Mouse (Mus musculus) forebrain, embryonic 13.5 days (tissue): ENCODE measurements around the gene Fam50b. TPM values are rescaled to one million over a fixed set of nuclear protein-coding genes. Genes with fewer than 3 reads are reported as not detected.

Experiments used
- ATAC-seq: fragments of 200-750 bp; cut with Nextera tagmentation; 2 replicates; pipeline ENCODE4 v1.8.0; 2017
- H3K27ac ChIP-seq: fragments of 300-500 bp; sonication (generic); 2 replicates; pipeline ENCODE4 v1.5.1; 2015; ENCODE audit warnings: inconsistent platforms, mild to moderate bottlenecking, moderate library complexity
- H3K27me3 ChIP-seq: fragments of 300-500 bp; sonication (generic); 2 replicates; pipeline ENCODE4 v1.6.1; 2015; ENCODE audit warnings: mild to moderate bottlenecking, inconsistent platforms
- H3K36me3 ChIP-seq: fragments of 300-500 bp; sonication (generic); 2 replicates; pipeline ENCODE4 v1.6.1; 2015; ENCODE audit warnings: mild to moderate bottlenecking, inconsistent platforms; ENCODE audit not compliant: poor library complexity, severe bottlenecking
- H3K4me1 ChIP-seq: fragments of 300-500 bp; sonication (generic); 2 replicates; pipeline ENCODE4 v1.6.1; 2015; ENCODE audit warnings: inconsistent platforms
- H3K4me2 ChIP-seq: fragments of 300-500 bp; sonication (generic); 2 replicates; pipeline ENCODE4 v1.6.1; 2015; ENCODE audit warnings: inconsistent platforms, mild to moderate bottlenecking, moderate library complexity
- H3K4me3 ChIP-seq: fragments of 300-500 bp; sonication (generic); 2 replicates; pipeline ENCODE4 v1.5.1; 2015; ENCODE audit warnings: mild to moderate bottlenecking, inconsistent platforms
- H3K9ac ChIP-seq: fragments of 300-500 bp; sonication (generic); 2 replicates; pipeline ENCODE4 v1.6.1; 2015; ENCODE audit warnings: mild to moderate bottlenecking, inconsistent platforms
- H3K9me3 ChIP-seq: fragments of 300-500 bp; sonication (generic); replicated peaks from 2 replicates; pipeline ENCODE4 v1.6.1; 2016; ENCODE audit warnings: inconsistent platforms
- WGBS: fragments of 180-500 bp; shearing (Covaris S2); methylation state at CpG from one replicate; pipeline ENCODE4 v1.1.7; 2015; 5-methylcytosine and 5-hydroxymethylcytosine counted together
- polyA plus RNA-seq: library from polyadenylated mRNA; unstranded; fragments of >200 nt; fragmentation: Nextera tagmentation; extraction: Ambion mirVana; gene quantifications from 2 replicates; pipeline ENCODE4 v1.2.1, GENCODE M21; 2015

Fam50b gene
- not detected in 2 replicates for polyA plus RNA-seq

DNA sequence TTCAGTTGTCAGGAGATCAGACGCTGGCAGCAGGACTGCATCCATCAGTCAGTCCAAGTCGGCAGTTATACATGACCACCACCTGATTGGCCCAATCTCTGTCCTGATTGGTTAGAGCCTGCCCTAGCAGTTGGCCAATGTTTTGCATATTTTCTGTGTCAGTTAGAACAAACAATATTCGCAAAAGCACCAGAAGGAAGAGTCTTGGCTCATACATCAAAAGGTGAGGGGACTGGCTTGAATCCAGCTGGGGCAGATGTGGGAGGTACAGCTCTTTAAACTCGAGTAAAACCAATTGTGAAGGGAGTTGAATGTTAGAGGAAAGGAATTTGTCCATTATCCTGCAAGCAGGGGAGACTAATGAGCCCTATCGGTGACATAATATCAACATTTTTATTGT, at the start of gene Fam50b:
TSS of gene Fam50b (plus strand) at position 165 of the 400 bp plus-strand sequence.
- H3K27ac ChIP-seq: no peak within 1 kb of the TSS
- 25% methylated on average over 5 of the region's 5 CpGs for WGBS
- no peaks in the 10 kb centered on the region; the same call in 1 of the 2 replicates for H3K9me3 ChIP-seq
- H3K36me3 ChIP-seq: no peaks in the 10 kb centered on the region
- peaks cover 16% of the 10 kb centered on the region for H3K4me1 ChIP-seq
- no peak within 1 kb of the TSS for H3K9ac ChIP-seq
- H3K27me3 ChIP-seq: no peaks in the 10 kb centered on the region
- H3K4me3 ChIP-seq: no peak within 1 kb of the TSS
- ATAC-seq: peak; percentile 68
- H3K4me2 ChIP-seq: no peak within 1 kb of the TSS

DNA sequence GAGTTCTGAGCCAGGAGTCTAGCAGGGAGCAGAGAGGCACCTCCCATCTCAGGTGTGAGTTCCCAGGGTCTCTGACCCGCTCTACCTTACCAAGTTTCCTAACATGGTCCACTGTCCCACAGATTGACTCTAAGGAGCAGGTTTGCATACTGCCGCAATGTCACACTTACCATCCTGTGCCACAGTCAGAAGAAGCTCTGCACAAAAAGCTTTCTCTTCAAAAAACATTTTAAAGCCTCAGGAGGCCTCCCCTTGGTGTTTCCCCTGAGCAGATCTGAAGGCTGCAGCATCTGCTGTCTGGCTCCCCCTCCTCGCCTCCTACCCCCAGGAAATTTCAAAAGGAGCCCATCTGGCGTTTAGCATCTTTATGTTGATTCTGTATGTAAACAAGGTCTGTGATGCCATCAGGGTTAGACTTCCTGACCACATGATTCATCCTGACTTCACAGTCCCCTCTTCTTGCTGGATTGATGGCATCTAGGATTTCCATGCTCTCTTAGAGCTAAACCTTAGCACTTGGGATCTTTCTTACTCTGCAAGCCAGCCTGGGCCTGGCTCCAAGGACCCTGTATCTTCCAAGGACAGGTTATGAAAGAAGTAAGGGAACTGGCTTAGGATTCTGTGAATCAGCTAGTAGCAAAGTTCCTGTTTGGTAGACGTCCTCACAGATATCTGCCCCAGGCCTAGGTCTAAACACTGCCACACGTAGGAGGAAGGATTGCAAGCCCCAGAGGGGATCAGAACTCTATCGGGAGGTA, 49.5 kb upstream of the Fam50b start:
- Histone ChIP-seq H3K4me3 (no peak overlapping the region), H3K4me2 (no peak overlapping the region), H3K4me1 (no peaks in the 10 kb centered on the region), H3K9me3 (no peaks in the 10 kb centered on the region), H3K36me3 (no peaks in the 10 kb centered on the region), H3K9ac (no peak overlapping the region), H3K27ac (no peak overlapping the region), H3K27me3 (no peaks in the 10 kb centered on the region)
- 77% methylated on average over 7 of the region's 7 CpGs for WGBS
- ATAC-seq: no peak

DNA sequence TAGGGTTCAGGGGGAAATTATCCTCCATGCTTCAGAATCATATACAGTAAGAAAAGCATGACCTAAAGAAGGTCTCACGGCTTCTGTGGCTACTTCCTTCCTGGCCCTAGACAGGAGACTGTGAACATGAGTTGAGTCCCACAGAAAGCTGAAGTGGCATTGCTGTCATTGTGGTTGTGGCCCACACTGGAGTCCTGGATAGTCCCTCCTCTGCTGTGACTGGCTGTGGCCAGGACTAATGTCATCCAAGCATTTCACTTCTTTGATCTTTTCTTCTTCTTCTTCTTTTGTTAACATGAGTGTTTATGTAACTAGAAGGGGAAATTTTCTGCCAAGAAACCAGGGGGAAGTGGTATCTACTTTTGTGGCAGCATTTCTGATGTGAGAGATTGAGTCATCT, 43.6 kb upstream of the Fam50b start:
- H3K4me3 ChIP-seq: no peak overlapping the region
- H3K27me3 ChIP-seq: no peaks in the 10 kb centered on the region
- 86% methylated on average over 1 of the region's 1 CpGs for WGBS
- H3K9ac ChIP-seq: no peak overlapping the region
- no peak overlapping the region for H3K27ac ChIP-seq
- no peaks in the 10 kb centered on the region for H3K36me3 ChIP-seq
- H3K9me3 ChIP-seq: no peaks in the 10 kb centered on the region
- H3K4me1 ChIP-seq: no peaks in the 10 kb centered on the region
- ATAC-seq: no peak
- no peak overlapping the region for H3K4me2 ChIP-seq

- H3K36me3 ChIP-seq: no peaks in the 10 kb centered on the region
Measured at GRCm38 (mm10) chr13:34693111-34693510, 41.5 kb upstream of the Fam50b start.

GRCm38 (mm10) chr13:34696734-34697332, 37.8 kb upstream of the Fam50b start:
- no peak overlapping the region for H3K9ac ChIP-seq
- H3K36me3 ChIP-seq: no peaks in the 10 kb centered on the region
- no peaks in the 10 kb centered on the region for H3K4me1 ChIP-seq
- no peaks in the 10 kb centered on the region for H3K27me3 ChIP-seq
- no peak overlapping the region for H3K4me3 ChIP-seq
- no peak overlapping the region for H3K4me2 ChIP-seq
- ATAC-seq: peak; percentile 36; the same call in 1 of the 2 replicates
- no peak overlapping the region for H3K27ac ChIP-seq
- no peaks in the 10 kb centered on the region for H3K9me3 ChIP-seq
- WGBS: 87% methylated on average over 7 of the region's 7 CpGs

More at GRCm38 (mm10) chr13:34693111-34693510, 41.5 kb upstream of the Fam50b start:
- Histone ChIP-seq H3K4me2 (no peak overlapping the region), H3K4me1 (no peaks in the 10 kb centered on the region), H3K4me3 (no peak overlapping the region), H3K27me3 (no peaks in the 10 kb centered on the region), H3K9me3 (no peaks in the 10 kb centered on the region), H3K9ac (no peak overlapping the region), H3K27ac (no peak overlapping the region)
- no peak for ATAC-seq
- WGBS: 77% methylated on average over 6 of the region's 6 CpGs

- ATAC-seq: no peak
Measured at GRCm38 (mm10) chr13:34700091-34700490, 34.6 kb upstream of the Fam50b start.

GRCm38 (mm10) chr13:34700630-34701029, 34.0 kb upstream of the Fam50b start:
- no peak overlapping the region for H3K4me3 ChIP-seq
- WGBS: 89% methylated on average over 1 of the region's 1 CpGs
- H3K36me3 ChIP-seq: no peaks in the 10 kb centered on the region
- no peak overlapping the region for H3K9ac ChIP-seq
- no peaks in the 10 kb centered on the region for H3K9me3 ChIP-seq
- no peak overlapping the region for H3K27ac ChIP-seq
- H3K4me2 ChIP-seq: no peak overlapping the region
- H3K27me3 ChIP-seq: no peaks in the 10 kb centered on the region
- ATAC-seq: no peak
- H3K4me1 ChIP-seq: no peaks in the 10 kb centered on the region

More at GRCm38 (mm10) chr13:34700091-34700490, 34.6 kb upstream of the Fam50b start:
- no peak overlapping the region for H3K9ac ChIP-seq
- 77% methylated on average over 2 of the region's 2 CpGs for WGBS
- H3K4me1 ChIP-seq: no peaks in the 10 kb centered on the region
- no peak overlapping the region for H3K4me2 ChIP-seq
- H3K27me3 ChIP-seq: no peaks in the 10 kb centered on the region
- no peaks in the 10 kb centered on the region for H3K36me3 ChIP-seq
- H3K4me3 ChIP-seq: no peak overlapping the region
- no peak overlapping the region for H3K27ac ChIP-seq
- H3K9me3 ChIP-seq: no peaks in the 10 kb centered on the region

GRCm38 (mm10) chr13:34703301-34703700, 31.3 kb upstream of the Fam50b start:
- ATAC-seq: no peak
- Histone ChIP-seq H3K4me3 (no peak overlapping the region), H3K9ac (no peak overlapping the region), H3K9me3 (no peaks in the 10 kb centered on the region), H3K27ac (no peak overlapping the region), H3K27me3 (no peaks in the 10 kb centered on the region), H3K4me2 (no peak overlapping the region), H3K4me1 (no peaks in the 10 kb centered on the region), H3K36me3 (no peaks in the 10 kb centered on the region)
- 86% methylated on average over 2 of the region's 2 CpGs for WGBS

DNA sequence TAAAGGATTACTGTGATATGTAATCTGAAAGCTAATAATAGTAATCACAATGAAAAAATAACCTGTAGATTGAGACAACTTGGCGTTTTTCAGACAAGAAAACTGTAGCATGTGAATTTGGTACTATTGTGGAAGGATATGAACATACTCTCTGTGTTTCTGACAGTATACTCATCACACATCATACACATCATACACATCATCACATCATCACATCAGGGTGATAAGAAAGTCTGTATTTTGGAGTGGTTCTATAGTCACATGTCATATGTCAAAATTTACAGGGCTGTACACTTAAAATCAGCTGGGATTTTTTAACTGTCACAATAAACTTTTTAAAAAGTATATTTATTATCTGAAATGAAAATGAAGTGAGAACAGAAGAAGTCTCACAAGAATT, 30.9 kb upstream of the Fam50b start:
- no peaks in the 10 kb centered on the region for H3K36me3 ChIP-seq
- no peaks in the 10 kb centered on the region for H3K9me3 ChIP-seq
- H3K27ac ChIP-seq: no peak overlapping the region
- no peak for ATAC-seq
- H3K4me2 ChIP-seq: no peak overlapping the region
- 86% methylated on average over 1 of the region's 1 CpGs for WGBS
- H3K9ac ChIP-seq: no peak overlapping the region
- H3K4me3 ChIP-seq: no peak overlapping the region
- no peaks in the 10 kb centered on the region for H3K27me3 ChIP-seq
- H3K4me1 ChIP-seq: no peaks in the 10 kb centered on the region

- WGBS: 35% methylated on average over 3 of the region's 3 CpGs
- no peaks in the 10 kb centered on the region for H3K9me3 ChIP-seq
Measured at GRCm38 (mm10) chr13:34704835-34705234, 29.8 kb upstream of the Fam50b start.

GRCm38 (mm10) chr13:34708955-34709354, 25.7 kb upstream of the Fam50b start:
- no peaks in the 10 kb centered on the region for H3K36me3 ChIP-seq
- H3K27me3 ChIP-seq: no peaks in the 10 kb centered on the region
- H3K4me2 ChIP-seq: no peak overlapping the region
- no peak overlapping the region for H3K9ac ChIP-seq
- WGBS: 56% methylated on average over 3 of the region's 3 CpGs
- H3K9me3 ChIP-seq: no peaks in the 10 kb centered on the region
- H3K4me3 ChIP-seq: no peak overlapping the region
- no peak for ATAC-seq
- no peaks in the 10 kb centered on the region for H3K4me1 ChIP-seq
- H3K27ac ChIP-seq: no peak overlapping the region

More at GRCm38 (mm10) chr13:34704835-34705234, 29.8 kb upstream of the Fam50b start:
- ATAC-seq: no peak
- H3K9ac ChIP-seq: no peak overlapping the region
- no peak overlapping the region for H3K4me2 ChIP-seq
- H3K4me1 ChIP-seq: no peaks in the 10 kb centered on the region
- no peaks in the 10 kb centered on the region for H3K36me3 ChIP-seq
- no peak overlapping the region for H3K27ac ChIP-seq
- no peaks in the 10 kb centered on the region for H3K27me3 ChIP-seq
- no peak overlapping the region for H3K4me3 ChIP-seq

DNA sequence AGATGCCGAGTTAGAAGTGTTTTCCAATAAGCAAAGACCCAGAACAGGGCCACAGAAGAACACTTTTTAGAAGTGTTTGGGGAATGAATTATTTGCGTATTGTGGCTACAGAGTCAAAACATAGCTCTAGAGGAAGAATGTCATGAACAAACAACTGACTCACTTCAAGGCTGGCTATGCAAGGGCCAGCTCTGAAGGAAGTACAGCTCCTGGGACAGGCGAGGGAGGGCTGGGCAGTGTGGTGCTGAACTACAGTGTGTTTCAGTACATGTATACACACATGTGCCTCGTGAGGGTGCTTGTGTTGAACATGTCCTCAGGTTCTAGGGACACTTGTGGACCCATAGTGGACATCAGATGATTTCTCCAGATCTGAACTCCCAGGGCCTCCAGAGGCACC, 25.1 kb upstream of the Fam50b start:
- 86% methylated on average over 4 of the region's 4 CpGs for WGBS
- no peak overlapping the region for H3K4me2 ChIP-seq
- no peak overlapping the region for H3K27ac ChIP-seq
- H3K9me3 ChIP-seq: no peaks in the 10 kb centered on the region
- H3K4me3 ChIP-seq: no peak overlapping the region
- H3K9ac ChIP-seq: no peak overlapping the region
- H3K36me3 ChIP-seq: no peaks in the 10 kb centered on the region
- no peaks in the 10 kb centered on the region for H3K27me3 ChIP-seq
- ATAC-seq: no peak
- no peaks in the 10 kb centered on the region for H3K4me1 ChIP-seq
